Mouse (Mus musculus) heart, adult 9 months (tissue): Measurements from ENCODE around the gene Adam15.
A peak's percentile ranks its signal among the peaks of the same experiment; 100 is the strongest.

ENCODE experiments used
- DNase-seq, 2 experiments: peaks; one replicate each; pipeline ENCODE4 v3.0.0; 2022; ENCODE audit warnings: low spot score in 2 of 2

Gene Adam15

GRCm38 (mm10) chr3:89322514-89323165 lies 27.2 kb downstream of the Adam15 start, which contains the start of gene Efna3:
Gene Efna3 (minus strand): TSS chr3:89322965.
- peak; percentile 52 to 62 for DNase-seq

- DNase-seq = no peak
These were observed 27.7 kb downstream of the Adam15 start for GRCm38 (mm10) chr3:89322131-89322500.

- no peak for DNase-seq
These were observed 28.3 kb downstream of the Adam15 start for GRCm38 (mm10) chr3:89321183-89322130.

GRCm38 (mm10) chr3:89320581-89321182 lies 29.1 kb downstream of the Adam15 start:
- DNase-seq = no peak

- DNase-seq = no peak
These were observed 30.0 kb downstream of the Adam15 start for GRCm38 (mm10) chr3:89319591-89320350.

- DNase-seq = no peak
These were observed 30.7 kb downstream of the Adam15 start for GRCm38 (mm10) chr3:89318971-89319590.

- DNase-seq = no peak
These were observed 31.5 kb downstream of the Adam15 start for GRCm38 (mm10) chr3:89318316-89318715.

GRCm38 (mm10) chr3:89317246-89317645 lies 32.5 kb downstream of the Adam15 start:
- no peak for DNase-seq

GRCm38 (mm10) chr3:89316833-89317232 lies 33.0 kb downstream of the Adam15 start:
- DNase-seq = peak; percentile 75 to 85

- DNase-seq = no peak
These were observed 33.6 kb downstream of the Adam15 start for GRCm38 (mm10) chr3:89315930-89316831.

GRCm38 (mm10) chr3:89315195-89315929 lies 34.4 kb downstream of the Adam15 start:
- DNase-seq = peak; percentile 70 to 71

- no peak for DNase-seq
These were observed 35.0 kb downstream of the Adam15 start for GRCm38 (mm10) chr3:89314791-89315190.

- no peak for DNase-seq
These were observed 35.5 kb downstream of the Adam15 start for GRCm38 (mm10) chr3:89314340-89314739.

- peak; percentile 49 to 68 for DNase-seq
These were observed 41.7 kb downstream of the Adam15 start for GRCm38 (mm10) chr3:89308089-89308488.

GRCm38 (mm10) chr3:89305551-89306325 lies 44.1 kb downstream of the Adam15 start:
- DNase-seq = no peak

- no peak for DNase-seq
These were observed 44.7 kb downstream of the Adam15 start for GRCm38 (mm10) chr3:89305105-89305504.

GRCm38 (mm10) chr3:89304440-89304839 lies 45.4 kb downstream of the Adam15 start:
- no peak for DNase-seq

- DNase-seq = no peak
These were observed 49.3 kb downstream of the Adam15 start for GRCm38 (mm10) chr3:89300514-89300913.

GRCm38 (mm10) chr3:89300071-89300470 lies 49.7 kb downstream of the Adam15 start:
- DNase-seq = no peak
